Mouse (Mus musculus): ENCODE data around the gene Cphx2. TPM values are rescaled to one million over a fixed set of nuclear protein-coding genes. Genes with fewer than 3 reads are reported as not detected.
"Not testable (repeated sequence)": the region's sequence is repeated elsewhere in the genome, so short reads cannot be mapped to it uniquely, and the experiment has no call there.

The Cphx2 gene
- total and polyA plus RNA-seq, 3 experiments = not detected

GRCm38 (mm10) chr14:26058184-26058583, 23.1 kb upstream of the Cphx2 start:
- not testable (repeated sequence) for H3K4me1 ChIP-seq (ENCODE audit: control insufficient read depth in 1 of 2, insufficient read depth in 2 of 2, low read length in 2 of 2)

GRCm38 (mm10) chr14:26059362-26059761, 22.0 kb upstream of the Cphx2 start:
- not testable (repeated sequence) for H3K27me3 ChIP-seq (ENCODE audit: control insufficient read depth in 1 of 2, insufficient read depth in 2 of 2, low read length in 2 of 2); H3K4me1 ChIP-seq (ENCODE audit: control insufficient read depth in 1 of 2, insufficient read depth in 2 of 2, low read length in 2 of 2); H3K9ac ChIP-seq (ENCODE audit: control insufficient read depth, low read depth, low read length, poor library complexity, severe bottlenecking); H3K79me2 ChIP-seq (ENCODE audit: control insufficient read depth, insufficient read depth, low read length, poor library complexity); H3K4me3 ChIP-seq (ENCODE audit: control insufficient read depth in 1 of 2, insufficient read depth in 1 of 2, low read depth in 2 of 2, low read length in 2 of 2); H3K27ac ChIP-seq (ENCODE audit: control insufficient read depth, low read depth, low read length); H3K9me3 ChIP-seq (replicated peaks; ENCODE audit: insufficient read depth, low read length); DNase-seq (ENCODE audit: low read depth, low spot score); H3K36me3 ChIP-seq (ENCODE audit: control insufficient read depth in 1 of 2, insufficient read depth in 2 of 2, low read length in 2 of 2)

More at GRCm38 (mm10) chr14:26058184-26058583, 23.1 kb upstream of the Cphx2 start:
- not testable (repeated sequence) for H3K79me2 ChIP-seq (ENCODE audit: control insufficient read depth, insufficient read depth, low read length, poor library complexity); H3K9ac ChIP-seq (ENCODE audit: control insufficient read depth, low read depth, low read length, poor library complexity, severe bottlenecking); DNase-seq (ENCODE audit: low read depth, low spot score); H3K4me3 ChIP-seq (ENCODE audit: control insufficient read depth in 1 of 2, insufficient read depth in 1 of 2, low read depth in 2 of 2, low read length in 2 of 2); H3K9me3 ChIP-seq (replicated peaks; ENCODE audit: insufficient read depth, low read length); H3K27me3 ChIP-seq (ENCODE audit: control insufficient read depth in 1 of 2, insufficient read depth in 2 of 2, low read length in 2 of 2); H3K27ac ChIP-seq (ENCODE audit: control insufficient read depth, low read depth, low read length); H3K36me3 ChIP-seq (ENCODE audit: control insufficient read depth in 1 of 2, insufficient read depth in 2 of 2, low read length in 2 of 2)

DNA sequence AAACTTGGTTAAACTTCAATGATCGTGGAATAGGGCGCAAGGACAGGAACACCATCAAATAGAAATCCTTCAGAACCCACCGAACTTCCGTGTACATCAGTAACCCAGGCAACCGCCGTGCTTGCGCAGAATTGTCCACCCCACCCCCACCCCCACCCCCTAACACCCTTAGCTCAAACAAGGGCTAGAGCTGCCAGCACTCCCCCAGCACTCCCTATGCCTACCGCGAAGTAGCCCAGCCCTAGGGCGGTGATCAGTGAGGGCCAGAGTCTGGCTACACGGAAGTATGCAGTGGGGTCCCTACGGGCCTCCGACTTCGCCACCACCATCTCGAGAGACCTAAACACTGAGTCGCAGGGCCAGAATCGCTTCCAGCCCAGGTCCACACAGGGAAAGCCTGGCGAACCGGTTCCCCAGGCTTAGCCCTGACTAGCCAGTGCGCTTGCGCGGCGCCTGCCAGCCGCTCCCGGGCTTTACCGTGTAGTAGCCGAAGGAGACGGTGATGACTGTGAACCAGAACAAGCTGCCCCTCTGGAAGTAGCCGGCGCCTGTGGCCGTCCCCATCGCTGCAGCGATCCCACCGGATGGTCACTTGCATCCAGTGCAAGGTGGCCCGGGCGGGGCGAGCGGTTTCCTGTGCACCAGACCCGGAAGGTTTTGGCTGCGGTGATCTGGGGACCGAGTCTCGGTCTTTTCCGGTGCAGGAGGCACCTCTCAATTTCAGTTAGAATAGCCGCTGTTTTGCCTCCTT, 14.6 kb upstream of the Cphx2 start:
- H3K79me2 ChIP-seq (ENCODE audit: control insufficient read depth, insufficient read depth, low read length, poor library complexity); H3K9ac ChIP-seq (ENCODE audit: control insufficient read depth, low read depth, low read length, poor library complexity, severe bottlenecking); H3K27ac ChIP-seq (ENCODE audit: control insufficient read depth, low read depth, low read length); H3K27me3 ChIP-seq (ENCODE audit: control insufficient read depth in 1 of 2, insufficient read depth in 2 of 2, low read length in 2 of 2); DNase-seq (ENCODE audit: low read depth, low spot score); H3K4me1 ChIP-seq (ENCODE audit: control insufficient read depth in 1 of 2, insufficient read depth in 2 of 2, low read length in 2 of 2); H3K4me3 ChIP-seq (ENCODE audit: control insufficient read depth in 1 of 2, insufficient read depth in 1 of 2, low read depth in 2 of 2, low read length in 2 of 2); H3K36me3 ChIP-seq (ENCODE audit: control insufficient read depth in 1 of 2, insufficient read depth in 2 of 2, low read length in 2 of 2); H3K9me3 ChIP-seq (replicated peaks; ENCODE audit: insufficient read depth, low read length): not testable (repeated sequence)

GRCm38 (mm10) chr14:26067325-26067633, 14.0 kb upstream of the Cphx2 start, which contains the start of gene Tmem254c:
Gene Tmem254c, minus strand, starts transcription at chr14:26067355.
- not testable (repeated sequence) for H3K79me2 ChIP-seq (ENCODE audit: control insufficient read depth, insufficient read depth, low read length, poor library complexity); H3K9me3 ChIP-seq (replicated peaks; ENCODE audit: insufficient read depth, low read length); H3K27ac ChIP-seq (ENCODE audit: control insufficient read depth, low read depth, low read length); DNase-seq (ENCODE audit: low read depth, low spot score); H3K9ac ChIP-seq (ENCODE audit: control insufficient read depth, low read depth, low read length, poor library complexity, severe bottlenecking); H3K27me3 ChIP-seq (ENCODE audit: control insufficient read depth in 1 of 2, insufficient read depth in 2 of 2, low read length in 2 of 2); H3K36me3 ChIP-seq (ENCODE audit: control insufficient read depth in 1 of 2, insufficient read depth in 2 of 2, low read length in 2 of 2); H3K4me1 ChIP-seq (ENCODE audit: control insufficient read depth in 1 of 2, insufficient read depth in 2 of 2, low read length in 2 of 2); H3K4me3 ChIP-seq (ENCODE audit: control insufficient read depth in 1 of 2, insufficient read depth in 1 of 2, low read depth in 2 of 2, low read length in 2 of 2)

- H3K27me3 ChIP-seq (ENCODE audit: control insufficient read depth in 1 of 2, insufficient read depth in 2 of 2, low read length in 2 of 2); H3K36me3 ChIP-seq (ENCODE audit: control insufficient read depth in 1 of 2, insufficient read depth in 2 of 2, low read length in 2 of 2); H3K4me1 ChIP-seq (ENCODE audit: control insufficient read depth in 1 of 2, insufficient read depth in 2 of 2, low read length in 2 of 2); H3K79me2 ChIP-seq (ENCODE audit: control insufficient read depth, insufficient read depth, low read length, poor library complexity); H3K9me3 ChIP-seq (replicated peaks; ENCODE audit: insufficient read depth, low read length); H3K9ac ChIP-seq (ENCODE audit: control insufficient read depth, low read depth, low read length, poor library complexity, severe bottlenecking); DNase-seq (ENCODE audit: low read depth, low spot score); H3K27ac ChIP-seq (ENCODE audit: control insufficient read depth, low read depth, low read length); H3K4me3 ChIP-seq (ENCODE audit: control insufficient read depth in 1 of 2, insufficient read depth in 1 of 2, low read depth in 2 of 2, low read length in 2 of 2): not testable (repeated sequence)
Measured at GRCm38 (mm10) chr14:26076620-26077390, 4.5 kb upstream of the Cphx2 start.

DNA sequence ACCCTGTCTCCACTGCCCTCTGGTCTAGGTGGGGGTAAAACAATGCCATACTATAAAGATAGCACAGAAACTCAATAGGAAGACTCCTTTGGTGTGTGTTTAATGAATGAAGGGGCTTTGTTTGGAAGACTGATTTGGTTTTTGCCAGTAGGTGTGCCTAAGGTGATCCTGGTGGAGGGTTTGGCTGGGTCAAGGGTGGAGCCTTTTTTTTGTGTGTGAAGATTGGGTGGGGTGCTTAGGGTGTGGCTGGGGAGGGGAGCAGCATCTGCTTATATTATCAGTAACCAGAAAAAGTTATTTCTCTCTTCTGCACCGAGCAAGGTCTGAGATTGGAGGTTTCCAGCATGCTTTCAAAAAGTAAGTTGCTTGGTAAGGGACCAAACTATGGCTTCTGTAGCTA, 681 bp downstream of the Cphx2 start, which contains the start of gene Cphx3:
TSS of gene Cphx3 (plus strand) at position 301 of the 400 bp plus-strand sequence.
- not testable (repeated sequence) for H3K79me2 ChIP-seq (ENCODE audit: control insufficient read depth, insufficient read depth, low read length, poor library complexity); H3K4me1 ChIP-seq (ENCODE audit: control insufficient read depth in 1 of 2, insufficient read depth in 2 of 2, low read length in 2 of 2); H3K27me3 ChIP-seq (ENCODE audit: control insufficient read depth in 1 of 2, insufficient read depth in 2 of 2, low read length in 2 of 2); H3K27ac ChIP-seq (ENCODE audit: control insufficient read depth, low read depth, low read length); DNase-seq (ENCODE audit: low read depth, low spot score); H3K9ac ChIP-seq (ENCODE audit: control insufficient read depth, low read depth, low read length, poor library complexity, severe bottlenecking); H3K9me3 ChIP-seq (replicated peaks; ENCODE audit: insufficient read depth, low read length); H3K36me3 ChIP-seq (ENCODE audit: control insufficient read depth in 1 of 2, insufficient read depth in 2 of 2, low read length in 2 of 2); H3K4me3 ChIP-seq (ENCODE audit: control insufficient read depth in 1 of 2, insufficient read depth in 1 of 2, low read depth in 2 of 2, low read length in 2 of 2)

DNA sequence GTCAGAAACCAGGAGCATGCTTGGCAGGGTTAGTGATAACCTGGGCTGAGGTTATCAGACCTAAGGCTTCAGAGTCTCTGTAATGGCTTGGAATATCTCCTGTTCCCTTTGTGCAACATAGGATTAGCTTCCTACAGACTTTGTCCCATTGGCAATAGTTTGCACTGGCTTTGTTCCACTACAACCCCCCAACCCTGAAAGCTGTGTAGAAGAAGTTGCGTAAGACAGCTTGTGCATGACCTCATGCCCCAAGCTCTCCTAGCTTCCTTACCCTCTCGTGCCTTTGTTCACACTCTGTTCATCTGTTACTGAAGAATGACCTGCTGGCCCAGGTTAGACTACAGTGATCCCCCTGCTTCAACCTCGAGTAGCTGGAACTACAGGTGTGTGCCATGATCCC, 16.3 kb downstream of the Cphx2 start:
- DNase-seq (ENCODE audit: low read depth, low spot score); H3K79me2 ChIP-seq (ENCODE audit: control insufficient read depth, insufficient read depth, low read length, poor library complexity); H3K9me3 ChIP-seq (replicated peaks; ENCODE audit: insufficient read depth, low read length); H3K4me3 ChIP-seq (ENCODE audit: control insufficient read depth in 1 of 2, insufficient read depth in 1 of 2, low read depth in 2 of 2, low read length in 2 of 2); H3K27ac ChIP-seq (ENCODE audit: control insufficient read depth, low read depth, low read length); H3K9ac ChIP-seq (ENCODE audit: control insufficient read depth, low read depth, low read length, poor library complexity, severe bottlenecking); H3K36me3 ChIP-seq (ENCODE audit: control insufficient read depth in 1 of 2, insufficient read depth in 2 of 2, low read length in 2 of 2); H3K4me1 ChIP-seq (ENCODE audit: control insufficient read depth in 1 of 2, insufficient read depth in 2 of 2, low read length in 2 of 2); H3K27me3 ChIP-seq (ENCODE audit: control insufficient read depth in 1 of 2, insufficient read depth in 2 of 2, low read length in 2 of 2): not testable (repeated sequence)
